In the genomic region with DNA sequence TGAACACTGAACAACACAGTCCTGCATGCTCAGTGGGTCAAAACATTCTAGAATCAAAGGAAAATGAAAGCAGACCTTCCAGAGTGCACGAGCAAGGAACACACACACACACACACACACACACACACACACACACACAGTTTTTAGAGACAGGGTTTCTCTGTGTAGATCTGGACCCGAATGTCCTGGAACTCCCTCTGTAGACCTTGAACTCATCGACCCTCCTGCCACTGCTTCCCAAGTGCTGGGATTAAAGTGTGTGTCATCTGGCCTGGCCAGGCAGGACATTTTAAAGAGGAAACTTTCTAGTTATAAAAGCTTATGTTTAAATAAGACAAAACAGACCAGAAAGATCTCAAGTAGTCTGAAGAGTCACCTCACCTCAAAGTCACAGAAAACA, we compare ENCODE assay signal across 28 mouse cellular contexts.
"Had no signal": no experiment of that assay in that cellular context is flagged by ENCODE, and none has a peak within 500 bp of the region (broad histone marks: within the 10 kb centered on the region; RNA-seq: fewer than 3 reads in every experiment).

No protein-coding gene starts in this region.

- H3K4me2 ChIP-seq: embryonic facial prominence, embryonic 12.5 days; embryonic facial prominence, embryonic 13.5 days; embryonic facial prominence, embryonic 15.5 days; forebrain, embryonic 12.5 days; forebrain, embryonic 13.5 days; forebrain, embryonic 15.5 days had no signal

- H3K9ac ChIP-seq: embryonic facial prominence, embryonic 12.5 days; embryonic facial prominence, embryonic 13.5 days; embryonic facial prominence, embryonic 15.5 days; forebrain, embryonic 12.5 days; forebrain, embryonic 13.5 days; forebrain, embryonic 15.5 days; forebrain, postnatal 0 days had no signal

- H3K27ac ChIP-seq: embryonic facial prominence, embryonic 10.5 days; embryonic facial prominence, embryonic 12.5 days; embryonic facial prominence, embryonic 13.5 days; embryonic facial prominence, embryonic 15.5 days; forebrain, embryonic 10.5 days; forebrain, embryonic 12.5 days; forebrain, embryonic 13.5 days; forebrain, embryonic 15.5 days; gastrocnemius, adult 2 months had no signal

- H3K27me3 ChIP-seq: embryonic facial prominence, embryonic 12.5 days; embryonic facial prominence, embryonic 13.5 days; embryonic facial prominence, embryonic 15.5 days; forebrain, embryonic 12.5 days; forebrain, embryonic 13.5 days; forebrain, embryonic 15.5 days had no signal

- H3K9me3 ChIP-seq: embryonic facial prominence, embryonic 10.5 days; embryonic facial prominence, embryonic 12.5 days; embryonic facial prominence, embryonic 13.5 days; embryonic facial prominence, embryonic 15.5 days; forebrain, embryonic 10.5 days; forebrain, embryonic 12.5 days; forebrain, embryonic 13.5 days; forebrain, embryonic 15.5 days had no signal

- DNase-seq: cerebellum, adult 2 months; cerebellum, adult 8-10 months; cerebellum, adult 9-10 months; cerebellum, adult 9-11 months; cerebellum, postnatal 10 days; cerebellum, postnatal 14 days; cerebellum, postnatal 25 days; cerebellum, postnatal 36 days; embryo, embryonic 11 days; forebrain, postnatal 0 days; gastrocnemius, adult 2 months; gastrocnemius, postnatal 10 days; gastrocnemius, postnatal 14 days; gastrocnemius, postnatal 25 days; gastrocnemius, postnatal 36 days; heart, adult 11 months; heart, adult 18-20 months had no signal

- H3K4me3 ChIP-seq: embryonic facial prominence, embryonic 10.5 days; embryonic facial prominence, embryonic 12.5 days; embryonic facial prominence, embryonic 13.5 days; embryonic facial prominence, embryonic 15.5 days; erythroblast, embryonic 14.5 days; forebrain, embryonic 10.5 days; forebrain, embryonic 12.5 days; forebrain, embryonic 13.5 days; forebrain, embryonic 15.5 days; gastrocnemius, adult 2 months had no signal

- H3K36me3 ChIP-seq: embryonic facial prominence, embryonic 10.5 days; embryonic facial prominence, embryonic 12.5 days; embryonic facial prominence, embryonic 13.5 days; embryonic facial prominence, embryonic 15.5 days; forebrain, embryonic 12.5 days; forebrain, embryonic 15.5 days had no signal

- ATAC-seq: forebrain, embryonic 13.5 days; forebrain, embryonic 14.5 days; forebrain, embryonic 15.5 days; forebrain, embryonic 16.5 days; forebrain, postnatal 0 days had no signal
